Mouse (Mus musculus) 3T3-L1 (cell line): ENCODE measurements around the gene Larp1.
A peak's percentile ranks its signal among the peaks of the same experiment; 100 is the strongest.

Source experiments
- DNase-seq: peaks from one replicate; pipeline ENCODE4 v3.0.0-alpha.2; 2015; ENCODE audit warnings: low read depth, low spot score

Gene Larp1

DNA sequence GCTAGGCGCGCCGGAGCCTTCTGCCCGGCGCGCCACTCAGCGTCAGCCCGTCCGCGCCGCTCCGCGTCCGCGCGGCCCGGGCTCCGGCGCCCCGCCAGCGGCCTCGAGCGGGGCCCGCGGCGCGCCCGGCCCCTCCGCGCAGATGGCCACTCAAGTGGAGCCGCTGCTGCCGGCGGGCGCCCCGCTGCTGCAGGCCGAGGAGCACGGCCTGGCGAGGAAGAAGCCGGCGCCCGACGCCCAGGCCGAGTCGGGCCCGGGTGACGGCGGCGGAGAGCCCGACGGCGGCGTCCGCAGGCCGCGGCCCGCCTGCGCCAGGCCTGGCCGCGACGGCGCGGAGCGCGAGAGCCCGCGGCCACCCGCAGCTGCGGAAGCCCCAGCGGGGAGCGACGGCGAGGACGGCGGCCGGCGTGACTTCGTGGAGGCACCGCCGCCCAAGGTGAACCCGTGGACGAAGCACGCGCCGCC is at the start of gene Larp1:
Gene Larp1 (plus strand): TSS at position 14 of the 465 bp plus-strand sequence.
- DNase-seq: no peak

DNA sequence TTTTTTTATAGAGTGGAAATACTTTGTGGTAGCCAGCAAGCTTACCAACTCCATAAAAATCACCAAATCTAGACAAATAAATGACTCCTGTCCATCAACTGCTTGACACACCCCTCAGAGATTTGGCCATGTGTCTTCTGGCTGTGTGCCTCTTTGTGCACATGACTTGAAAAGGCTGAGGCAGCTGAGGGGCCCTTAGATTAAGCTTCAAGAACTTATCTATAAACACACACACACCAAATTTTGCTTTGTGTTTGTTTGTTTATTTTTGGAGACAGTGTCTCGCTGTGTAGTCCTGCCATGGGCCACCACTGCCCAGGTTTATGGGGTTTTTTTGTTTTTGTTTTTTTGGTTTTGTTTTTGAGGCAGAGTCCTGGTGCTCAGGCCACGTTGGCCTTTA is 48.9 kb upstream of the Larp1 start:
- DNase-seq: no peak

DNA sequence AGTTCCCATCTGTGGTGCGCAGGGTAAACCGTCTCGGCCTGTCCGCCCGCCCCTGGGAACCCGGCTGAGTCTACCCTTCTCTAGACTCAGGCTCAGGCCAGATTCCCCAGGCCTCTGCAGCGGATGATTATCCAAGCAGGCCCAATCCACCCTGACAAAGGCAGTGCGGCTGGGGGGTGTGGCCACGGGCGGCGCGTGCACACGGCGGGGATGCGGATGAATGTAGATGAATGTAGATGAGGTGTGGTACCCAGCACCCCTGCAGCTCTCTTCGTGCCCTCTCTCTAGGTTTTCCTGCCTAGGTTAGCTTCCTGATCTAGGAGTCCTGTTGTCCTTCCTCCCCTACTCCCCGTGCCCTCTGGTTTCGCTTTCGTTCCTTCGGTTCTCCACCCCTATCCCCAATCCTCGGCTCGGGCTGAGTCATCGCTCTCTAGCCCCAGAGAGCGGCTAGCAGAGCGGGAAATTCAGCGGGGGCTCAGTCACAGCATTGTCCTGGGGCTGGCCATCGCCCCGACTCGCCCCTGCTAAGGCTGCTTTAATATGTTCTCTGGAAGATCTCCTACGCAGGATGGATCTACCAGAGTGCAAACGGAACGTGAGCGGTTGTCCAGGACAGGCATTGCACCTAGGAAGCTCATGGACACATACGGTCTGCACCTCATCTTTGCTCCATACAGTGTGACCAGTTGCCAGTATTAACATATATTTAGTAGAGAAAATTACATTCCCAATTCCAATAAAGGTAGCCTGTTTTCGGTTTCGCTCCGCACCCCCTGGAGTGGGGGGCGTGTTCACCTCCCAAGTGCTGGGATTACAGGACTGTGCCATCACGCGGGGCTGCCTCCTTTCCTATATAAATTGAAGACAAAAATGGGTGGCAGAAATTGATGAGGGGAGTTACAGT is 46.2 kb upstream of the Larp1 start:
- DNase-seq: peak; percentile 94

DNA sequence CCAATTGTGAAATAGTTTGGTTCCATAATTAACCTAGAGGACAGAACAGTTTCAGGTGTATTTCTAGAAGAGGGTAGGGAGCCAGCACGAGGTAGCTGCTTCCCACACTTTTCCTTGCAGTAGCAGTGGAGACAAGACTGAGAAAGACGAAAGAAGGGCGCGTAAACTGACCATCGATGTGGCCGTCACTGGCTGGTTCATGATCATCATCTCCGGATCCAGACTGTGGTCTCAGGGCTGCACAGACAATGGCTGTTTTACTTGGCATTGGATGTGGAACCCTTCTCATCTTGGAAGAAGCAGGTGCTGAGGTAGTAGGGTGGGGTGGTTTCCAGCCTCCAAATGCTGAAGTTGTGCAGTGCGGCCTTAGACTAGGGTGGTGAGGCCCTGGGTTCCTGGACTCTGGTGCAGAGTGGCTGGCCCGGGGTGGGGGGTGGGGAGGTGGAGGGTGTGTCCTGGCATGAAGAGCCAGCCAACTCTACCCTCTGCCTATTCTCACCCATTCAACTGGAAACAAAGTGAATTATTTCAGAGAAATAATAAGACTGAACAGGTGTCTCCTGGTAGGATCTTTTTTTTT is 45.5 kb upstream of the Larp1 start:
- no peak for DNase-seq

GRCm38 (mm10) chr11:57966630-57967029 is 42.2 kb upstream of the Larp1 start:
- no peak for DNase-seq

DNA sequence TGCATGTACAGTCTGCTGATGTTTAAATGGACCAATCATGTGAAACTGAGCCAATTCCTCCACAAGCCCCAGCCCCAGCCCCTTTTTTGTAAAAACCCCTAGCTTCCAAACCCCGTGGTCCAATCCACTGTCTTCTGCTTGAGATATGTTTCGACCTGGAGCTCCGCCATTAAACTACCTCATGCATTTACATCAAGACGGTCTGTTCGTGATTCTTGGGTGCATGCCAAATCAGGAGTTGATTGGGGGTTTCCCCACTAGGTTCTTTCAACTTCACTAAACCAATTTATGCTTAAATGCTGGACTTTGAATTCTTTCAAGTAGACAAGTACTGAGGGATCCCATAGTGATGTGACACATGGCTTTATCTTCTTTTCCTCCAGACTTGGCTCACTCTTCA is 40.6 kb upstream of the Larp1 start:
- DNase-seq: no peak

DNA sequence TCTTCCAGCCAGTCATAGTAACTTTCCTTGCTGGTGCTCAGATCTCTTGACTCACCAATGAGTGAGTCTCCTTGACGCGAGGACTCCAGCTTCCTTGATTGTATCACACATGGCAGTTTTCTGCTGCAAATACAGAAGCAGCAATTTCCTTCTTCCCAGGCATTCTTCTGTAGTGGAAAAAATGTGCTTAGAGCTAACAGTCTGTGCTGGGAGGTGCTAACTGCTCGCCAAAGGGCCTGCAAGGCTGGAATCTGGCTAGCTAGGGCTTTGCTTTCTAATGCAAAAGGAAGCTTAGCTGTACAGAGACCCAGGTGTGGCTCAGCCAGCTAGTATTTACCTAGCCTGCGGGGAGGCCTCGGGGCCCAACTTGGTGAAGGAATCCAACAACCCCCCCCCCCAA is 38.3 kb upstream of the Larp1 start:
- DNase-seq: no peak

- DNase-seq: no peak
Observed at GRCm38 (mm10) chr11:57973001-57973912, 35.6 kb upstream of the Larp1 start.

DNA sequence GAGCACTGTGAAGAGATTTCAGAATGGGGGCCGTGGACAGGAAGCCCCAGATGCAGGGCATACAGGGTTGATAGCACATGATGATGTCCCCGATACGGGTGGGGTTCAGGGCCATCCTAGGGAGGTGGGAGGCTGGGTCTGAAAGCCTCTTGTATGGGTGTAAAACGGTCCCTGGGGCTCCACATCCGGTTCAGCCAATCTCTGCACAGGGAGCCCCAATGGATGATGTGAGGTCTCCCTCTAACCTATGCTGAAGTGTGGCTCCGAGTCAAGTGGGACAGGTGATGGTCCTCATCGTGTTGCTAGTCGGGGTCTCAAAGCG is 35.0 kb upstream of the Larp1 start:
- no peak for DNase-seq

- no peak for DNase-seq
Observed at GRCm38 (mm10) chr11:57975876-57976275, 33.0 kb upstream of the Larp1 start.

GRCm38 (mm10) chr11:57977681-57978080 is 31.2 kb upstream of the Larp1 start:
- no peak for DNase-seq

DNA sequence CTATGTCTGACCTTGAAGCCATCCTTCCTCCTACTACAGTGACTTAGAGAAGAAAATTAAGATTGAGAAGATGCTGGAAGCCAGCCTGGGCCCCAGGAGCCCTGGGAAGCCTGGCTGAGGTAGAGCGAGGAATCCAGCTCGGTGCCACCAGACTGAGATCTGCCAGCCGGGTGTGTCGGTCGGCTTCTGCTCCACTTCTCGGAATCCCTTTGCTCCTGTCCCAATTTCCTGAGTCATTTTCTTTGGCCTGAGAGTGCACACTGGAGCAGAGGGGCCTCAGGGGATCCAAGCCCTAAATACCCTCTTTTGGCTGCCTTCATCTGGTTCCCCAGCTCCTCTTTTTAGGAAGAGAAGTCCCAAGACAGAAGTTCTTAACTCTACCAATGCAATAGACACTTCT is 29.2 kb upstream of the Larp1 start:
- DNase-seq: no peak

DNA sequence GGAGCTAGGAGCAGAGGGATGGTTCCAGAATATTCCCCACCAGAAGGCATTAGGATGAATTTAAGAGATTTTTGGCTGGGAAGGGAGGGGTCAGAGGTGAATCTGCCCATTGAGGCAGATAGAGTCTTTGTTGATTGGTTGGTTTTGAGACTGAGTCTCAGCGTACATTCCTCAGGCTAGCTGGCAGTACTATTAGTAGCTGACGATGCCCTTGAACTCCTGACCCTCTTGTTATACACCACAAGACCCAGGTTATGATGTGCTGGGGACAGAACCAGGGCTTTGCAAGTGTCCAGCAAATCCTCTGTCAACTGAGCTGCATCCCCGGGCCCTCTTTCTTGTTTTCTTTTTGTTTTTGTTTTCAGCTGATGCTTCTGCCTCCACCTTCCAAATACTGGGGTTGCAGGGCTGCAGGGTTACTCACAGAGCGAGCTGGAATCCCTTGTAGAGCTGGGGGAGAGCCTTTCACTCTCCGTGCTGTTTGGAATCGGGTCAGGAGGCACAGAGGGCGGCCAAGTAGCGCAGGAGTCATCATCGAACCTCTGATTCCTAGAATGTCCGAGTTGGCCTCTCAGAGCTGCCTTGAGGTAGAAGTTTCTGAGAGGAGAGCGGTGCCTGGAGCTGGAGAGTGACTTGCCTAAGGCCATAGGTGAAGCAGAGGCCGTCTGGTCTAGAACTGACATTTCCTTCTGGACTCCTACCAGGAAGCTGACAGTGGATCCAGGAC is 27.6 kb upstream of the Larp1 start:
- no peak for DNase-seq

- DNase-seq: no peak
Observed at GRCm38 (mm10) chr11:57983480-57984342, 25.2 kb upstream of the Larp1 start.

GRCm38 (mm10) chr11:57984343-57984666 is 24.6 kb upstream of the Larp1 start:
- no peak for DNase-seq

DNA sequence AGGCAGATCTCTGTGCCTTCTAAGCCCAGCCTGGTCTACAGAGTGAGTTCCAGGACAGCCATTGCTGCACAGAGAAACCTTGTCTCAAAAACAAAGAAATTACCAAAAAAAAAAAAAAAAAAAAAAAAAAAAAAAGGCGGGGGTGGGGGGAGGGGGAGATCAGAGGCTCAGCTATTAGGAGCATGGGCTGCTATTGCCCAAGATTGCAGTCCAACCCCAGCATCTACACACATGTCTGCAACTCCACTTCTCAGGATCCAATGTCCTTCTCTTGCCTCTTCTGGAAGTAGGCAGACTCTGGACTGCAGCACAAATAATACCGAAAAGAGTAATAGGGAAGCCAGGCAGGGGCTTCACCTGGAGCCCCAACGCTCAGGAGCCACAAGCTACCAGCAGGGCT is 23.4 kb upstream of the Larp1 start:
- no peak for DNase-seq

GRCm38 (mm10) chr11:57986053-57986452 is 22.8 kb upstream of the Larp1 start:
- DNase-seq: no peak

DNA sequence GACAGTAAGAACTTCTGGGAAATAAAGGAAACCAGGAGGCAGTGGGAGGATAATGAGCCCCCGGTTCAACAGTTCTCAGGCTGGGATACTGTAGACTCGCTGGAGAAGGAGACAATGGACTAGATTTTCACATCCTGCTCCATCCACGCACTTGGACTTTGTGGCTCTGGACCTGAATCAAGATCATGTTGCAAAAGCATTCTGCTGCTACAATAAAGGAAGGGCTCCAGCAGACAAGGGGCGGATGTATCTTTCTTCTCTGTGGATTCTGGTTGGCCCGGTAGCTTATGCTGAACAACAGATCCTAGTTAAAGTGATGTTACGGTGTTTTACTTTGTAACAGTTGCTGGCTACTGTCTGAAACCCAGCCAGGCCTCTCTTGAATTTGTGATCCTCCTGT is 22.4 kb upstream of the Larp1 start:
- DNase-seq: no peak

GRCm38 (mm10) chr11:57986861-57987260 is 22.0 kb upstream of the Larp1 start:
- DNase-seq: no peak

- DNase-seq: no peak
Observed at GRCm38 (mm10) chr11:57998168-57998567, 10.7 kb upstream of the Larp1 start.

- DNase-seq: no peak
Observed at GRCm38 (mm10) chr11:57998872-57999271, 10.0 kb upstream of the Larp1 start.
